Mouse (Mus musculus) liver, embryonic 15.5 days (tissue): ENCODE data around the gene Rasgrf1. TPM values are rescaled to one million over a fixed set of nuclear protein-coding genes. Genes with fewer than 3 reads are reported as not detected.
"Not testable (repeated sequence)": the region's sequence is repeated elsewhere in the genome, so short reads cannot be mapped to it uniquely, and the experiment has no call there.

Source experiments
- ATAC-seq: fragments of 200-750 bp; cut with Nextera tagmentation; 2 replicates; pipeline ENCODE4 v1.8.0; 2017; ENCODE audit warnings: moderate number of reproducible peaks, mild to moderate bottlenecking, moderate library complexity; ENCODE audit not compliant: insufficient read depth
- H3K27ac ChIP-seq: fragments of 300-500 bp; sonication (generic); replicated peaks from 2 replicates; pipeline ENCODE4 v1.5.1; 2015; ENCODE audit warnings: mild to moderate bottlenecking, inconsistent platforms
- H3K27me3 ChIP-seq: fragments of 300-500 bp; sonication (generic); 2 replicates; pipeline ENCODE4 v1.6.1; 2015; ENCODE audit warnings: mild to moderate bottlenecking, inconsistent platforms
- H3K36me3 ChIP-seq: fragments of 300-500 bp; sonication (generic); replicated peaks from 2 replicates; pipeline ENCODE4 v1.6.1; 2015; ENCODE audit warnings: moderate library complexity, mild to moderate bottlenecking, inconsistent platforms
- H3K4me1 ChIP-seq: fragments of 300-500 bp; sonication (generic); replicated peaks from 2 replicates; pipeline ENCODE4 v1.6.1; 2015; ENCODE audit warnings: inconsistent platforms
- H3K4me2 ChIP-seq: fragments of 300-500 bp; sonication (generic); 2 replicates; pipeline ENCODE4 v1.6.1; 2015; ENCODE audit warnings: moderate library complexity, mild to moderate bottlenecking, inconsistent platforms
- H3K4me3 ChIP-seq: fragments of 300-500 bp; sonication (generic); replicated peaks from 2 replicates; pipeline ENCODE4 v1.5.1; 2015; ENCODE audit warnings: mild to moderate bottlenecking, inconsistent platforms
- H3K9ac ChIP-seq: fragments of 300-500 bp; sonication (generic); 2 replicates; pipeline ENCODE4 v1.6.1; 2015; ENCODE audit warnings: moderate library complexity, mild to moderate bottlenecking, inconsistent platforms
- H3K9me3 ChIP-seq: fragments of 300-500 bp; sonication (generic); replicated peaks from 2 replicates; pipeline ENCODE4 v1.6.1; 2016; ENCODE audit warnings: inconsistent platforms
- WGBS: fragments of 180-500 bp; shearing (Covaris S2); methylation state at CpG from one replicate; pipeline ENCODE4 v1.1.7; 2015; ENCODE audit warnings: mixed read lengths; ENCODE audit not compliant: insufficient replicate concordance; 5-methylcytosine and 5-hydroxymethylcytosine counted together
- polyA plus RNA-seq: library from polyadenylated mRNA; unstranded; fragments of >200 nt; fragmentation: Nextera tagmentation; extraction: Ambion mirVana; gene quantifications from 2 replicates; pipeline ENCODE4 v1.2.1, GENCODE M21; 2015

The Rasgrf1 gene
- polyA plus RNA-seq, 1 experiment from 2014 or later, result not detected

GRCm38 (mm10) chr9:90059828-90060573 is 150.3 kb downstream of the Rasgrf1 start:
- no peak for ATAC-seq
- H3K4me2 ChIP-seq, result no peak overlapping the region
- H3K27me3 ChIP-seq, result peaks cover under 1% of the 10 kb centered on the region; the same call in 1 of the 2 replicates
- 0 out of 2 replicates have a peak, but pooled peaks cover 3% of the 10 kb centered on the region for H3K36me3 ChIP-seq
- H3K9me3 ChIP-seq, result no peaks in the 10 kb centered on the region
- H3K4me1 ChIP-seq, result no peaks in the 10 kb centered on the region; the same call in 1 of the 2 replicates
- 56% methylated on average over 9 of the region's 9 CpGs for WGBS
- H3K27ac ChIP-seq, result no peak overlapping the region
- H3K9ac ChIP-seq, result no peak overlapping the region
- H3K4me3 ChIP-seq, result no peak overlapping the region

GRCm38 (mm10) chr9:90060574-90060875 is 150.8 kb downstream of the Rasgrf1 start:
- Histone ChIP-seq H3K36me3 (0 out of 2 replicates have a peak, but pooled peaks cover 5% of the 10 kb centered on the region), H3K4me3 (no peak overlapping the region), H3K9me3 (no peaks in the 10 kb centered on the region), H3K9ac (no peak overlapping the region), H3K27me3 (no peaks in the 10 kb centered on the region), H3K4me1 (no peaks in the 10 kb centered on the region; the same call in 1 of the 2 replicates), H3K27ac (no peak overlapping the region), H3K4me2 (no peak overlapping the region)
- no peak for ATAC-seq
- 68% methylated on average over 2 of the region's 2 CpGs for WGBS

- ATAC-seq, H3K27me3 ChIP-seq, H3K4me3 ChIP-seq, H3K9me3 ChIP-seq, H3K4me2 ChIP-seq, H3K9ac ChIP-seq, H3K4me1 ChIP-seq, H3K36me3 ChIP-seq, H3K27ac ChIP-seq: not testable (repeated sequence)
- WGBS, result 58% methylated on average over 5 of the region's 5 CpGs
Measured at GRCm38 (mm10) chr9:90060932-90061331, 151.2 kb downstream of the Rasgrf1 start.

DNA sequence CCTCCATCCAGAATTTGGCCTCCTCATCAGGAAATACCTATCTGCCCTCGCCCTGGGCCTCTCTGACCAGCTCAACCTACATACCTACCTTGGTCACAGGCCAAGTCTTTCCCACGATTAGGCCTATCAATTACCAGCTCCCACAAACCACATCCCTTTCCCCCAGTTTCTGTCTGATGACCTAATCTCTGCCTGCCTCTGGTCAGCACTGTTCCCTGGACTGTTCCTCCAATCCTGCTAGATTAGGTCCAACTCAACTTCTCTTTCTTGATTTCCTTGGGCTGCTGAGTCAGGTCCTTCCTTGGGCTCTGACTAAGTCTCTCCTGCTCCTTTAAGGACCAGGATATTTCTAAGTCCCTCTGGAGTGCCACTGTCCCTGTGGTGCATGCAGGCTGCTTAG is 157.6 kb downstream of the Rasgrf1 start:
- 0 out of 2 replicates have a peak, but pooled peaks cover 2% of the 10 kb centered on the region for H3K36me3 ChIP-seq
- no peak overlapping the region for H3K4me3 ChIP-seq
- H3K4me2 ChIP-seq, result no peak overlapping the region
- ATAC-seq, result no peak
- no peaks in the 10 kb centered on the region for H3K9me3 ChIP-seq
- no peak overlapping the region for H3K9ac ChIP-seq
- no peaks in the 10 kb centered on the region for H3K4me1 ChIP-seq
- WGBS, result 32% methylated on average over 2 of the region's 2 CpGs
- H3K27me3 ChIP-seq, result no peaks in the 10 kb centered on the region
- no peak overlapping the region for H3K27ac ChIP-seq

- Histone ChIP-seq H3K36me3 (0 out of 2 replicates have a peak, but pooled peaks cover 2% of the 10 kb centered on the region), H3K27ac (no peak overlapping the region), H3K9ac (no peak overlapping the region), H3K4me1 (no peaks in the 10 kb centered on the region), H3K27me3 (no peaks in the 10 kb centered on the region), H3K4me2 (no peak overlapping the region), H3K4me3 (no peak overlapping the region), H3K9me3 (no peaks in the 10 kb centered on the region)
- ATAC-seq, result no peak
- 62% methylated on average over 6 of the region's 6 CpGs for WGBS
Measured at GRCm38 (mm10) chr9:90068786-90069185, 159.1 kb downstream of the Rasgrf1 start.

- 50% methylated on average over 7 of the region's 7 CpGs for WGBS
- no peaks in the 10 kb centered on the region for H3K4me1 ChIP-seq
- H3K9me3 ChIP-seq, result no peaks in the 10 kb centered on the region
- H3K27me3 ChIP-seq, result no peaks in the 10 kb centered on the region
- H3K27ac ChIP-seq, result no peak overlapping the region
- H3K4me3 ChIP-seq, result no peak overlapping the region
- H3K4me2 ChIP-seq, result no peak overlapping the region
- no peak for ATAC-seq
- no peak overlapping the region for H3K9ac ChIP-seq
- 0 out of 2 replicates have a peak, but pooled peaks cover 2% of the 10 kb centered on the region for H3K36me3 ChIP-seq
Measured at GRCm38 (mm10) chr9:90069485-90069884, 159.8 kb downstream of the Rasgrf1 start.

- no peak overlapping the region for H3K27ac ChIP-seq
- H3K4me2 ChIP-seq, result no peak overlapping the region
- no peak overlapping the region for H3K4me3 ChIP-seq
- ATAC-seq, result no peak
- WGBS, result 60% methylated on average over 7 of the region's 7 CpGs
- H3K27me3 ChIP-seq, result no peaks in the 10 kb centered on the region
- no peaks in the 10 kb centered on the region for H3K9me3 ChIP-seq
- H3K4me1 ChIP-seq, result no peaks in the 10 kb centered on the region
- no peak overlapping the region for H3K9ac ChIP-seq
- 0 out of 2 replicates have a peak, but pooled peaks cover 2% of the 10 kb centered on the region for H3K36me3 ChIP-seq
Measured at GRCm38 (mm10) chr9:90070174-90070573, 160.5 kb downstream of the Rasgrf1 start.

DNA sequence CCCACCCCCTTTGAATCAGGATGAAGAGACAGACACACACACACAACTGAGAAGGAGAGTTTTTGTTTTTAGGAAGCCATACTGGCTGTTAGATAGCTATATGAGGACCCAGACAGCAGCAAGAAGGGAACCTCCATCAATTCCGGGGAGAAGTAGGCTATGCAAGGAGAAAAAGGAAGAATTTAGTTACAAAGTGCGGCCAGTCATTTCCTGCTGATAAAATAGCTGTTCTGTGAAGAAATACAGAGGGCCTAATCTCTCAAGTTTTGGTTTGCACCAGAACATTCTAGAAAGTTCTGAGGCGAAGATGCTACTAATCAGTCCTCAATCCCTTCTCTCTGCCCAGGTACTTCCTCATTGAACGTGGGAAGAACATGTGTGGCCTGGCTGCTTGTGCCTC is 165.6 kb downstream of the Rasgrf1 start:
- Histone ChIP-seq H3K9ac (no peak overlapping the region), H3K4me1 (no peaks in the 10 kb centered on the region), H3K36me3 (no peaks in the 10 kb centered on the region), H3K27ac (no peak overlapping the region), H3K4me3 (no peak overlapping the region), H3K9me3 (no peaks in the 10 kb centered on the region), H3K27me3 (no peaks in the 10 kb centered on the region), H3K4me2 (no peak overlapping the region)
- ATAC-seq, result no peak
- 13% methylated on average over 4 of the region's 4 CpGs for WGBS

DNA sequence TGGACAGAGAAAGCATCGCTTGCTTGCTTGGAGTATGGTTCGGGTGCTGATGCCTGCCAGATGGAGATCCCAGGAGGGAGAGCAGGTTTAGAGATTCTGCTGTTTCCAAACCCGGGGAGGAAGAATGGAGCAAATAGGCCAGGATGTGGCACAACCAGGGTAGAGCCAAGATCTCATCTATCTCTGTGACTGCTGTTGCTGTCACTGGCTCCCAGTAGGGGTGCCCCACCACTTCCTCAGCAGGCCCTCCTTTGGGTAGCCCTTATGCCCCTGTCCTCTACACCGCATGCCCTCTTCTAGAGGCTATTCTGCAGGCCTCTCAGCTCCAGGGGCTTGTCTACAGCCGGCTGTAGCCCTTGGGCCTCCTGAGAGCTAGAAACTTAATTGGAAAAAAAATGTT is 166.4 kb downstream of the Rasgrf1 start:
- no peaks in the 10 kb centered on the region for H3K4me1 ChIP-seq
- H3K9me3 ChIP-seq, result no peaks in the 10 kb centered on the region
- no peak overlapping the region for H3K4me2 ChIP-seq
- no peak overlapping the region for H3K27ac ChIP-seq
- no peak overlapping the region for H3K4me3 ChIP-seq
- WGBS, result 57% methylated on average over 5 of the region's 5 CpGs
- no peak for ATAC-seq
- H3K9ac ChIP-seq, result no peak overlapping the region
- H3K36me3 ChIP-seq, result no peaks in the 10 kb centered on the region
- H3K27me3 ChIP-seq, result no peaks in the 10 kb centered on the region

Other genes with a start within 250 kb of the Rasgrf1 start
- 41.9 and 45.2 TPM in 2 replicates for gene Tmed3, start 204.8 kb upstream of the Rasgrf1 start, polyA plus RNA-seq
- gene Ankrd34c, start 171.4 kb upstream of the Rasgrf1 start, polyA plus RNA-seq, result not detected in 2 replicates
- gene Ctsh, start 144.2 kb downstream of the Rasgrf1 start, polyA plus RNA-seq, result 123 and 132 TPM in 2 replicates
- 104 and 108 TPM in 2 replicates for gene Morf4l1, start 204.9 kb downstream of the Rasgrf1 start, polyA plus RNA-seq